Mouse (Mus musculus): ENCODE measurements around the gene Anks1b. TPM values are rescaled to one million over a fixed set of nuclear protein-coding genes. Genes with fewer than 3 reads are reported as not detected.
A peak's percentile ranks its signal among the peaks of the same experiment; 100 is the strongest.

Gene Anks1b
- polyA plus RNA-seq, 1 experiment from 2014 or later: 0.10 TPM

DNA sequence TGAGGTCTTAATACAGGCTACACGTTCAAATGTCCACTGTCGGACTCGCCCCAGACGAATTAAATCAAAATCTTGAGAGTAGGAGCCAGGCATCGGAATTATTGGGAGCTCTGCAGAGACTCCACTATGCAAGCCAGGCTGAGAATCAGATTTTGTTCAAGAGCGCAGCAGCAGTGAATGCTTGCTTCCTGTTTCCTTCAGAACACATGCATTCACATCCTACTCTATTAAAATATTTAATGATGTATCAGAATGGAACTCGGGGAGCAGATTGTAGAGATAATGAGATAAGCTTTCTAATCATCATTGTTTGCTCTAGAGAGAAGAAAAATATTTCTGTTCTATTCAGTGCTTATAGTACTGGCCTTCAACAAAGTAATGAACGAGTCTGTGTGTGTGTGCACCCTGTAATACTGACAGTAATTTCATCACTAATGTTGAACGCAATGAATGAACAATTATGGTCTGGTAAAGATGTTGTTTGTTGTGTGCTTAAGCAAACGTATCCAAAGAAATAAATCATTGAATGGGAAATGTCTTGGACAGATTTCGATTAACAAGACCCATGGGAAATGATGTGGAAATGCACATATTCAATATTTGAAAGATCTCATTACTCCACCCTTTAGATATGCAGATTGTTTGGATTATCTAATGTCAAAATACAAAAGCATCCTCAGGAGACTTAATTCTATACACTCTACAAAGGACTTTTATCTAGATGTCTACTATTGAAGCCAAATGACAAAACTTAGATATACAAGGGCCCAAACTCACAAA is 835.7 kb downstream of the Anks1b start:
- Histone ChIP-seq H3K9ac (no peak overlapping the region), H3K27ac (replicated peaks) (no peak overlapping the region), H3K36me3 (replicated peaks) (no peaks in the 10 kb centered on the region), H3K9me3 (replicated peaks) (no peaks in the 10 kb centered on the region), H3K4me3 (replicated peaks) (no peak overlapping the region), H3K27me3 (no peaks in the 10 kb centered on the region), H3K4me1 (replicated peaks) (no peaks in the 10 kb centered on the region), H3K4me2 (no peak overlapping the region)
- no peak for ATAC-seq (ENCODE audit: insufficient read depth)
- WGBS (ENCODE audit: insufficient replicate concordance): 59% methylated on average over 11 of the region's 11 CpGs

DNA sequence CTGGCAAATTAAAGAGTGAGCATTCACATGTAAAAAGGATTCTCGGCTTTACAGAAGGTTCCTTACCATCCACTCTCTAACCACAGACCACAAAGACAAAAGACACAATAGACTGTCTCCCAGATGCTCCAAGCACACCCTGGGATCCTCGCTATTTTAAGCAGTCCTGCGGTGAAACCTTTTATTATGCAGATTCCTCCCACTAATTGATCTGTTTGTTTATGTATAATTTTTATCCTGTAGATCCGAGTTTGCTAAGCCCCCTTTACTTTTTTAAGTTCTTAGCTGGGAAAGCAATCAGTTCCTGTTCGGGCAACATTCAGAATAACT is 836.3 kb downstream of the Anks1b start:
- Histone ChIP-seq H3K4me3 (replicated peaks) (no peak overlapping the region), H3K27me3 (no peaks in the 10 kb centered on the region), H3K36me3 (replicated peaks) (no peaks in the 10 kb centered on the region), H3K4me2 (no peak overlapping the region), H3K27ac (replicated peaks) (no peak overlapping the region), H3K9me3 (replicated peaks) (no peaks in the 10 kb centered on the region), H3K9ac (no peak overlapping the region), H3K4me1 (replicated peaks) (no peaks in the 10 kb centered on the region)
- WGBS (ENCODE audit: insufficient replicate concordance): 22% methylated on average over 5 of the region's 5 CpGs
- ATAC-seq (ENCODE audit: insufficient read depth): no peak

DNA sequence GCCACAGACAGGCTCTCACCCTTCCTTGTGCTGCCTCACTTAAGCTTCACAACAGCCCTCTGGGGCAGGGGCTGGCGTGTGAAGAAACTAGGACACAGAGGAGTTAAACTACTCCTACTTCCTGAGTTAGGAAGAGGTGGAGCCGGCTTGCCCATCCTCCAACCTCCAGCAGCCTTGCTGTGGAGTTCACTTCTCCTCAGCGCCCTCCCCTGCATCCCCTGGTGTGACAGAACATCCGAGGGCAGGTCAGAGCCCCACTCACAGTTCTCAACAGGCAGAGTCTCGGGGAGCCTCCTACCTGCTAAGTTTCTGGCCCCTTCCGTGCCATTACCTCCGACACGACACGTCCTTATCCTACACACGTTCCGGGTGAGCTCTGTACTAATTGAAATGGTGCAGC is 844.7 kb downstream of the Anks1b start:
- WGBS (ENCODE audit: insufficient replicate concordance): 49% methylated on average over 11 of the region's 11 CpGs
- no peaks in the 10 kb centered on the region for H3K9me3 ChIP-seq (replicated peaks)
- no peak overlapping the region for H3K27ac ChIP-seq (replicated peaks)
- no peaks in the 10 kb centered on the region for H3K36me3 ChIP-seq (replicated peaks)
- no peaks in the 10 kb centered on the region for H3K27me3 ChIP-seq
- H3K4me2 ChIP-seq: no peak overlapping the region
- H3K4me3 ChIP-seq (replicated peaks): no peak overlapping the region
- no peak for ATAC-seq (ENCODE audit: insufficient read depth)
- H3K9ac ChIP-seq: no peak overlapping the region
- no peaks in the 10 kb centered on the region for H3K4me1 ChIP-seq (replicated peaks)

DNA sequence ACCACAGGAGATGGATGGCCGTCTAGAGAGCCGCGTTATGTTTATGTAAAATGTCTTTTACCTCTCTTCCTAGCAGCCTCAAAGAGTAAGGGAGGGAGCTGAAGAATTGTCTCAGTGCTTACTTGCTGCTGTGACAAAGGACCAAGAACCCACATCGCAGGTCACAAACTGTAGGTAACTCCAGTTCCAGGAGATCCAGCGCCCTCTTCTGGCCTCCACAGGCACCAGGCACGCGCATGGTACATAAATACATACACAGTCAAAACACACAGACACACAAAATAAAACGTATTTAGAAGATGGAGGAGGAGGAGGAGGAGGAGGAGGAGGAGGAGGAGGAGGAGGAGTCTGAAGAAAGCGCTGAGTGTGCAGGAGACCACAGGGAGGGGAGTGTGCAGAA is 845.4 kb downstream of the Anks1b start:
- Histone ChIP-seq H3K27ac (replicated peaks) (no peak overlapping the region), H3K27me3 (no peaks in the 10 kb centered on the region), H3K4me2 (no peak overlapping the region), H3K4me3 (replicated peaks) (no peak overlapping the region), H3K9ac (no peak overlapping the region), H3K36me3 (replicated peaks) (no peaks in the 10 kb centered on the region), H3K9me3 (replicated peaks) (no peaks in the 10 kb centered on the region), H3K4me1 (replicated peaks) (no peaks in the 10 kb centered on the region)
- ATAC-seq (ENCODE audit: insufficient read depth): no peak
- WGBS (ENCODE audit: insufficient replicate concordance): 84% methylated on average over 9 of the region's 9 CpGs

DNA sequence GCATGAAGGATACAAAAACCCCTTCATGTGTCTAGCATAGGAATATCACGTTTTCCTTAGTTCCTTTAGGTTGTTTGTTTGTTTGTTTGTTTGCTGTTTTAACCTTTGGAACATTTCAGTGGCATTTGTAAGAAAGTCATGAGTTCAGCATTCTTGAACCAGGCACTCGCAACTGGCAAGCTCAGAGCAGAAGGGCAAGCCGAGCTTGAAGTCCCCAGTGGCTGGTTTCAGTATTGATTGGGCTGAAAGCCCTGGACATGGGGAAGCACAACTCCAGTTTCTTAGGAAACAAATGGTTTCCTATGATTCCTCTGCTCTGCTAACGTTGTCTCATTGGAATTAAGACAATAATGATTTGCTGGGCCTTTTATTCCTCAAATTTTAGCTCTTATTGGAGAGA is 846.7 kb downstream of the Anks1b start:
- Histone ChIP-seq H3K27ac (replicated peaks) (no peak overlapping the region), H3K9me3 (replicated peaks) (no peaks in the 10 kb centered on the region), H3K9ac (no peak overlapping the region), H3K27me3 (no peaks in the 10 kb centered on the region), H3K4me2 (no peak overlapping the region), H3K4me1 (replicated peaks) (no peaks in the 10 kb centered on the region), H3K4me3 (replicated peaks) (no peak overlapping the region), H3K36me3 (replicated peaks) (no peaks in the 10 kb centered on the region)
- WGBS (ENCODE audit: insufficient replicate concordance): 35% methylated on average over 4 of the region's 4 CpGs
- ATAC-seq (ENCODE audit: insufficient read depth): no peak

DNA sequence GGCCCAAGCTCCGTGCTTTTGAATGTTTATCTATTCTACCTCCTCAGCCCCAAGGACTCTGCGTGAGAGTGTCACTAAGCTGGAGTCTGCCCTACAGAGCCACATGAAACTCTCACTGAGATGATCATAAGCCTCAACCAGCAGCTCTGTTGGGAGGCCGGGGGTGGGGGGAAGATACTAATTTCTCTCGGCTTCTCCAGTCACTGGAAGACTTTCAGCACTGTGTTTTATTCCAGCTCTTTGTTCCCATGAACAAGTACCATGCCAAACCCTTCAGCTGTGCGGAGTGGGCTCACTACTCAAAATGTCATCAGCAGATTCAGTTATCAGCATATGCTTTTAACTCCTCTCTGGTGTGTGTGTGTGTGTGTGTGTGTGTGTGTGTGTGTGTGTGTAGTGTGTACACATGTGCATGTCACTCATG is 849.8 kb downstream of the Anks1b start:
- WGBS (ENCODE audit: insufficient replicate concordance): 61% methylated on average over 5 of the region's 5 CpGs
- H3K4me1 ChIP-seq (replicated peaks): no peaks in the 10 kb centered on the region
- ATAC-seq (ENCODE audit: insufficient read depth): no peak
- no peak overlapping the region for H3K27ac ChIP-seq (replicated peaks)
- no peak overlapping the region for H3K4me3 ChIP-seq (replicated peaks)
- H3K27me3 ChIP-seq: no peaks in the 10 kb centered on the region
- H3K9ac ChIP-seq: no peak overlapping the region
- no peaks in the 10 kb centered on the region for H3K36me3 ChIP-seq (replicated peaks)
- no peaks in the 10 kb centered on the region for H3K9me3 ChIP-seq (replicated peaks)
- H3K4me2 ChIP-seq: no peak overlapping the region

DNA sequence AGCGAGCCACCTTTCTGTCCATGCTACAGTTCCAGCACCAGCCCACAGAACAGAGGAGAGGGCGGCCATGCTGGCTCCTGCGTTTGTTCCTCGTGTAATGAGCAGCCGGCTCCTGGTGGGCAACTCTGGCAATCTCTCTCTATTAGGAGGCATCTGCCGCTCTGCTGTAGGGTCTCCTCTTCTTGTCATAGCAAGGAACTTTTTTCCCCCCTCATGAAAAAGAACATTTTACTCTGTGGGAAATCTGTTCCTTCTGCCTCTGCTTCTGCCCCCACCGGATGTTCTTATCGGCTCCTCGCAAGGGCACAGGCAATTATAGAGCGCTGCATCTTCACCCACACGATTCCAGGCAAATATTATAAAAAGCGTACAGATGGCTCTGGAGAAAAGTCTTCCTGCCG is 850.6 kb downstream of the Anks1b start:
- Histone ChIP-seq H3K27me3 (no peaks in the 10 kb centered on the region), H3K36me3 (replicated peaks) (no peaks in the 10 kb centered on the region), H3K4me3 (replicated peaks) (no peak overlapping the region), H3K4me1 (replicated peaks) (0 out of 2 replicates have a peak, but pooled peaks cover 3% of the 10 kb centered on the region), H3K9me3 (replicated peaks) (no peaks in the 10 kb centered on the region), H3K4me2 (no peak overlapping the region), H3K27ac (replicated peaks) (no peak overlapping the region), H3K9ac (no peak overlapping the region)
- no peak for ATAC-seq (ENCODE audit: insufficient read depth)
- WGBS (ENCODE audit: insufficient replicate concordance): 69% methylated on average over 13 of the region's 13 CpGs

DNA sequence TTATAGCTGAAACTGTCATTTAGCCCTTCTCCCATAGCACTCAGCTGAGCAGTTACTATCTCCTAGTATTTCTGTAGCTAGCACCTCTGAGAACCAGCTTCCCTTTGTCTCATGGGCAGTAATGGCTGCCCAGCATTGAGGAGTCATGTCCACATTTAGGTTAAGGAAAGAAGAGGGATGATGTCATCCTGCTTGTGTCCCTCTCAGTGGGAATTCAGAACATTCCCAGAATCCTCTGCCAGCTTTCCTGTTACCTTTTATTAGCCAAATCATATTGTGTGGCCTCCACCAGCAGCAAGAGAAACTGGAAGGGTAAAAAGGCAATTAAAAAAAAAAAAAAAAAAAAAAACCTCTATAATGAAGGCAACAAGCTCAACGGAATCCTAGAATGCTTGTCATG is 851.6 kb downstream of the Anks1b start:
- Histone ChIP-seq H3K9me3 (replicated peaks) (no peaks in the 10 kb centered on the region), H3K9ac (no peak overlapping the region), H3K4me1 (replicated peaks) (0 out of 2 replicates have a peak, but pooled peaks cover 3% of the 10 kb centered on the region), H3K4me3 (replicated peaks) (no peak overlapping the region), H3K27ac (replicated peaks) (no peak overlapping the region), H3K4me2 (no peak overlapping the region), H3K36me3 (replicated peaks) (no peaks in the 10 kb centered on the region), H3K27me3 (no peaks in the 10 kb centered on the region)
- no peak for ATAC-seq (ENCODE audit: insufficient read depth)
- WGBS (ENCODE audit: insufficient replicate concordance): 54% methylated on average over 1 of the region's 1 CpGs

DNA sequence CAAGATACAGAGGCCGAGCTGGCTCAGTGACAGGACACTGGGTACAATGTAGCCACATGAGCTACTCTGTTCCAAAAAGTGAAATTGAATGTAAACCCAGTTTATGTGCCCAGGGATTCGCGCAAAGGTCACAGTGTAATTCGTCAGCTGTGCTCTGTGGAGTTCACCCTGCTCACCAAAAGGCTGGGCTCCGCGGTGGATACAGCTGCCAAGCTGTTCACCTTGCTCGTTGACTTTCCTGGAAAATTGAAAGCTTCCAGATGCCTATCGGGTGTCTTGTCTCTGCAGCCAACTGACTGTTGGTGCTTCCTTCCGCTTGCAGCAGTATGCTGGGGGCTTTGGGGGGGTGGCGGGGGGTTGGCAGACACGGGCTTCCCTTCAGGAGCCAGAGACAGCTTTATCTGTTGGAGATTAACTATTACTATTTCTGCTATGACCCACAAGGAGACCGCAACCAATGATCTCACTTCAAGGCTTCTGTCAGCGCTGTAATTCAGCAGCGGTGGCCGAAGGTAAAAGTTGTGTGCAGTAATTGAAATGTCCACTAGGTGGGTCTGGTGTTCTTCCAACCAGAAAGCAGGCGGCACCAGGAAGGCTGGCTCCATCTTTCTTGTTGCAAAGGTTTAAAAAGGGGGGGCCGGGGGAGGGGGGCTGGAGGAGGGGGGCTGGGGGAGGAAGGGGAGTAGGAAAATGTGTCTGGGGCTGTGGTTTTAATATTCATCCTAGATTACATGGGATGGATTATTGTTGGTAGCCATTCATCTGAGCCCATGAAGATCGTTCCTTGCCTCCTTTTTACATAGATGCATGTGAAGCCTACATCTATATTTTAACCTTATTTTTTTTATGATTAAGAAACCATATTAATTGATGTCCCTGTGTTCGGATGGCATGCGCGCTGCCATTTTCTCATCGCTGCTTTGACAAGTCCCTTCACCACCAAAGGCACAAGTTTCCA is 855.4 kb downstream of the Anks1b start:
- H3K4me3 ChIP-seq (replicated peaks): peak overlapping the region; percentile 18
- H3K4me2 ChIP-seq: peak overlapping the region; percentile 50
- H3K27me3 ChIP-seq: no peaks in the 10 kb centered on the region
- 0 out of 2 replicates have a peak, but pooled peaks cover 3% of the 10 kb centered on the region for H3K4me1 ChIP-seq (replicated peaks)
- H3K27ac ChIP-seq (replicated peaks): no peak overlapping the region
- H3K9ac ChIP-seq: no peak overlapping the region
- ATAC-seq (ENCODE audit: insufficient read depth): no peak
- H3K9me3 ChIP-seq (replicated peaks): no peaks in the 10 kb centered on the region
- H3K36me3 ChIP-seq (replicated peaks): no peaks in the 10 kb centered on the region
- WGBS (ENCODE audit: insufficient replicate concordance): 18% methylated on average over 22 of the region's 22 CpGs

DNA sequence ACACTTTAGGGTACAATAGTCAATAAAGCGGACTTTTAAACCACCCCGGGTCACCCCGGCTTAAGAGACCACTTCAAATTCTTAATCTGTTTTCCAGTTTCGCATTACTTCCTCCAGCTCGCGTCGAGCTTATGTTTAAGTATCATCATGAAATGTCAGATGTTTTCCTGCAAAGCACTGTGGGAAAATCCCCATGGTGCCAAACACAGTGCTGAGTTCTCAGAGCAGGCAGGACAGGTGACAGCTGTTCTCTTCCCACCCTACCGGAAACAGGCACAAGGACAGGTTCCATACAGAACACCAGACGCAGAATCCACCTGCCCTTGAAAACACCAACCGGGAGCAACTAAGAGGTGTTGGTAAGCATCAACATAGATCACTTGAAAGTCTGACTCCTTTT is 856.2 kb downstream of the Anks1b start:
- Histone ChIP-seq H3K4me2 (no peak overlapping the region), H3K9me3 (replicated peaks) (no peaks in the 10 kb centered on the region), H3K4me3 (replicated peaks) (no peak overlapping the region), H3K27ac (replicated peaks) (no peak overlapping the region), H3K4me1 (replicated peaks) (0 out of 2 replicates have a peak, but pooled peaks cover 3% of the 10 kb centered on the region), H3K36me3 (replicated peaks) (no peaks in the 10 kb centered on the region), H3K9ac (no peak overlapping the region), H3K27me3 (no peaks in the 10 kb centered on the region)
- WGBS (ENCODE audit: insufficient replicate concordance): 52% methylated on average over 10 of the region's 10 CpGs
- ATAC-seq (ENCODE audit: insufficient read depth): no peak

DNA sequence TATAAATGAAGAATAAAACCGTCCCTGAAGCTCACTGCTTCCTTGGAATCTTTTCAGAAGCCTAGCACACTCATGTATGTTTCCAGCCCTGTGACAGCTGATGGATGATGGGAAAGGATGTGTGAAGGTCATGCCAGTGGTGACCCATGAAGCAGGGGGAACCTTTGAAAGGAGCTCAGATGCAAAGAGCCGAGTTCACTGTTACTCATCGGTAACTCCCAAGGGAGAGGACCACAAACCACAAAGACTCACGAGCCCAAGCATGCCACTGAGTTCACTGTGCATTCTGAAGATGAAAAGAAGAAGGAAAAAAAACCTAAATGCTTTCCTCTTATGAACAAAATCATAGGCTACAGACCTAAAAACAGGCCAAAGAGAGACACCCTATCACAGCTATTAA is 859.5 kb downstream of the Anks1b start:
- 0 out of 2 replicates have a peak, but pooled peaks cover 3% of the 10 kb centered on the region for H3K4me1 ChIP-seq (replicated peaks)
- H3K4me3 ChIP-seq (replicated peaks): no peak overlapping the region
- no peak overlapping the region for H3K27ac ChIP-seq (replicated peaks)
- no peak overlapping the region for H3K9ac ChIP-seq
- no peak overlapping the region for H3K4me2 ChIP-seq
- WGBS (ENCODE audit: insufficient replicate concordance): 24% methylated on average over 4 of the region's 4 CpGs
- no peak for ATAC-seq (ENCODE audit: insufficient read depth)
- no peaks in the 10 kb centered on the region for H3K36me3 ChIP-seq (replicated peaks)
- no peaks in the 10 kb centered on the region for H3K9me3 ChIP-seq (replicated peaks)
- no peaks in the 10 kb centered on the region for H3K27me3 ChIP-seq

Measured in liver, embryonic 15.5 days (tissue).